ENCODE assay signal across 8 mouse cellular contexts in the genomic region with DNA sequence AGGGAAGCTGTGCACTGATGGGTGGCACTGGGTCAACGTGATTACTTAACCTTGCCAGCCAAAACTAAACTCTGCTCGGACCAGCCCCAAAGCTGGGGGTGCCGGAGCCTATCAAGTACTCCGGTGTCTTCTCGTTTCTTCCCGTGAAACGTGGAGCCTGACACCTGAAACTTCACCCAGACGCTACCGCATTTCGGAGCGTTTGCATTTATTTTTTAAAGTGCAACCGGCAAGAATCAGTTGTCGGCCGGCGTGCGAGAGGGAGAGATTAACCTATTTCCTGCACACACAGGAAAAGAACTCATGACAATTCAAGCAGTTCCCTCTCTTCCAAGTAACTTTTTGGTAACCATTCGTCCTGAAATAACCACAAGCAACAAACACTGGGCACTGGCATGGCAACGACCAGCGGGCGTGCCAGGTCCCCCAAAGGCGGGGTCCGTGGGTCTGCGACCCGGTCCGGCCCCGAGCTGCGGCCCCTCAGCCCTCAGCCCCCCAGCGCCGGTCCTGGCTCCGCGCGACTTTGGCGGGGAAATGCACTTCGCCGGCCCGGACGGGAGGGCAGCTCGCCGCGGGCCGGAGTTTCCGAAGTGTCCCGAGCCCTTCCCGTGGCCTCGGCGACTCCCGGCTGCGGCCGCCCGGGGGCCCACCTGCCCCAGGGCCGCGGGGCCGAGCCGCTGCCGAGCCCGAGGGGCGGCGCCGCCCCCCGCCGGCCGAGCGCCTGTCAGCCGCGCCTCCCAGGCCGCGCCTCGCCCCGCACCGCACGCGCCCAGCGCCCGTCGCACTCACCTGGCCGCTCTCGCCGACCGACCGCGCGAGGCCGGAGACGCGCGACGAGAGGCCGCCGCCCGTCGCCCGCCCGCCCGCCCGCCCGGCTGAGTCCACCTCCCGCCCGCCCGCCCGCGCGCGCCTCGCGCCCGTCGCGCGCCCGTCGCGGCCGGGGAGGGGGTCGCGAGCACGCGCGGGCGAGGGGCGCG.
DNase-seq lines count a peak whose midpoint lies in the region; ATAC-seq and TF ChIP-seq lines count a peak whose summit lies in the region.

No protein-coding gene starts in this region.

- no peak for TF ChIP-seq CTCF in C2C12 (IDR thresholded peaks at IDR 0.05; ENCODE audit: control insufficient read depth, insufficient read depth, insufficient read length)
- no peak for TF ChIP-seq CTCF in liver, embryonic 14.5 days (IDR thresholded peaks at IDR 0.05; ENCODE audit: low read depth)
- no peak for TF ChIP-seq CTCF in testis, adult 2 months (IDR thresholded peaks at IDR 0.05; ENCODE audit: control insufficient read depth, insufficient read depth, insufficient replicate concordance, low read depth, low read length)

- peak overlapping the region; percentile 99 for H3ac ChIP-seq in C2C12 (ENCODE audit: control insufficient read depth, insufficient read length, low read depth)

- peak; percentile 59 to 60 for DNase-seq in adrenal gland, postnatal 36 days
- peak; percentile 52 to 54 for DNase-seq in heart, adult 9 months (ENCODE audit: low spot score in 2 of 2)
- DNase-seq in kidney, adult 8-10 months: peak; percentile 57 to 68
- DNase-seq in liver, embryonic 14.5 days (ENCODE audit: low read depth in 3 of 3, low spot score in 3 of 3): peak in 1 of 3 experiments; percentile 24
- DNase-seq in natural killer cell, adult 2 months (ENCODE audit: low spot score in 2 of 2): peak; percentile 30 to 34

- TF ChIP-seq POLR2A in testis, adult 2 months (IDR thresholded peaks at IDR 0.05; ENCODE audit: control insufficient read depth, low read depth, low read length): 0 out of 2 replicates have a peak, but pooled peaks have one; percentile 8

- H3K27me3 ChIP-seq in C2C12 (ENCODE audit: control insufficient read depth, insufficient read depth, insufficient read length): no peaks in the 10 kb centered on the region
- no peaks in the 10 kb centered on the region for H3K27me3 ChIP-seq in embryonic facial prominence, embryonic 13.5 days
- H3K27me3 ChIP-seq in liver, embryonic 14.5 days (ENCODE audit: control insufficient read depth, insufficient read depth, low read length): no peaks in the 10 kb centered on the region
- H3K27me3 ChIP-seq in testis, adult 2 months (ENCODE audit: control insufficient read depth, insufficient read depth, low read length): no peaks in the 10 kb centered on the region

- peak overlapping the region; percentile 79 for H3K9ac ChIP-seq in embryonic facial prominence, embryonic 13.5 days
- peak overlapping the region; percentile 70 for H3K9ac ChIP-seq in liver, embryonic 14.5 days (replicated peaks)

- H3K9me3 ChIP-seq in embryonic facial prominence, embryonic 13.5 days: no peaks in the 10 kb centered on the region
- no peaks in the 10 kb centered on the region for H3K9me3 ChIP-seq in liver, embryonic 14.5 days (ENCODE audit: control insufficient read depth, low read length)

- peak overlapping the region; percentile 94 for H3K4me3 ChIP-seq in C2C12 (ENCODE audit: insufficient read depth, poor library complexity, severe bottlenecking)
- H3K4me3 ChIP-seq in embryonic facial prominence, embryonic 13.5 days: peak overlapping the region; percentile 68
- peak overlapping the region; percentile 65 to 81 for H3K4me3 ChIP-seq in liver, embryonic 14.5 days (ENCODE audit: insufficient read depth in 1 of 2, low read depth in 2 of 2, low read length in 2 of 2)
- H3K4me3 ChIP-seq in testis, adult 2 months (ENCODE audit: control insufficient read depth, low read depth, low read length): peak overlapping the region; percentile 95

- H3K27ac ChIP-seq in embryonic facial prominence, embryonic 13.5 days: peak overlapping the region; percentile 86
- H3K27ac ChIP-seq in liver, embryonic 14.5 days: peak overlapping the region; percentile 13; the same call in 1 of the 2 replicates
- H3K27ac ChIP-seq in testis, adult 2 months (ENCODE audit: control insufficient read depth, insufficient read depth, low read depth, low read length): peak overlapping the region; percentile 89

- ATAC-seq in embryonic facial prominence, embryonic 13.5 days (ENCODE audit: insufficient number of reproducible peaks, insufficient read depth, low FRiP score, low TSS enrichment, low read depth): peak; percentile 29
- peak; percentile 64 for ATAC-seq in liver, embryonic 14.5 days (ENCODE audit: insufficient read depth)

- H3K79me2 ChIP-seq in C2C12 (ENCODE audit: control insufficient read depth, insufficient read depth): peaks cover 54% of the 10 kb centered on the region

- peak overlapping the region; percentile 85 for H3K4me2 ChIP-seq in embryonic facial prominence, embryonic 13.5 days
- H3K4me2 ChIP-seq in liver, embryonic 14.5 days (ENCODE audit: low read depth): peak overlapping the region; percentile 65

- H3K36me3 ChIP-seq in C2C12 (ENCODE audit: control insufficient read depth, insufficient read depth): no peaks in the 10 kb centered on the region
- no peaks in the 10 kb centered on the region for H3K36me3 ChIP-seq in embryonic facial prominence, embryonic 13.5 days
- no peaks in the 10 kb centered on the region for H3K36me3 ChIP-seq in liver, embryonic 14.5 days (replicated peaks; ENCODE audit: control insufficient read depth, insufficient read depth, low read depth)
- H3K36me3 ChIP-seq in testis, adult 2 months (ENCODE audit: control insufficient read depth, insufficient read depth, low read length): no peaks in the 10 kb centered on the region

- TF ChIP-seq EP300 in liver, embryonic 14.5 days (IDR thresholded peaks at IDR 0.05; ENCODE audit: low read depth): no peak

- H3K79me3 ChIP-seq in C2C12 (ENCODE audit: low read depth): peaks cover 40% of the 10 kb centered on the region

- H3K4me1 ChIP-seq in embryonic facial prominence, embryonic 13.5 days: peaks cover 9% of the 10 kb centered on the region
- peaks cover 8 to 10% of the 10 kb centered on the region in 2 experiments for H3K4me1 ChIP-seq in liver, embryonic 14.5 days (replicated peaks; ENCODE audit: control insufficient read depth in 2 of 2, insufficient read depth in 2 of 2, low read length in 1 of 2)
- H3K4me1 ChIP-seq in testis, adult 2 months (ENCODE audit: control insufficient read depth, insufficient read depth, low read length): peaks cover 3% of the 10 kb centered on the region

- under 1% methylated on average over 82 of the region's 121 CpGs for WGBS in embryonic facial prominence, embryonic 13.5 days
- WGBS in liver, embryonic 14.5 days (ENCODE audit: insufficient replicate concordance): under 1% methylated on average over 62 of the region's 121 CpGs

TF ChIP-seq in C2C12, 6 proteins besides CTCF, POLR2A, EP300 and RAD21:
- TF ChIP-seq FOSL1 (IDR thresholded peaks at IDR 0.05; ENCODE audit: insufficient read depth, low read length, poor library complexity, severe bottlenecking) (no peak), MYOD1 (IDR thresholded peaks at IDR 0.05; ENCODE audit: control insufficient read depth, insufficient read length, low read depth) (no peak), CEBPB (IDR thresholded peaks at IDR 0.05; ENCODE audit: low read depth) (no peak), USF1 (IDR thresholded peaks at IDR 0.05; ENCODE audit: low read depth) (no peak), MAX (IDR thresholded peaks at IDR 0.05) (no peak), MYOG (IDR thresholded peaks at IDR 0.05; ENCODE audit: control insufficient read depth, extremely low read depth, insufficient read length) (no peak)

Comparison
In these comparisons a context has a peak if more than half of its experiments do, and no peak if none do; other contexts are left out.
1. H3K27ac ChIP-seq: peak in every context shown above with its lines; median percentile 89 in testis, adult 2 months; 86 in embryonic facial prominence, embryonic 13.5 days; 13 in liver, embryonic 14.5 days.